Mouse (Mus musculus) limb, embryonic 11.5 days (tissue): ENCODE data around the gene Myo1d. TPM values are rescaled to one million over a fixed set of nuclear protein-coding genes. Genes with fewer than 3 reads are reported as not detected.

Source experiments
- ATAC-seq: fragments of 200-750 bp; cut with Nextera tagmentation; 2 replicates; pipeline ENCODE4 v1.8.0; 2017; ENCODE audit warnings: low read depth; ENCODE audit not compliant: insufficient number of reproducible peaks, low FRiP score, low TSS enrichment
- DNase-seq: peaks from one replicate; pipeline ENCODE4 v3.0.0-alpha.2; 2015; ENCODE audit warnings: low spot score
- H3K27ac ChIP-seq: fragments of 300-500 bp; sonication (generic); replicated peaks from 2 replicates; pipeline ENCODE4 v1.5.1; 2014; ENCODE audit warnings: low read depth, mild to moderate bottlenecking, low read length
- H3K27me3 ChIP-seq: fragments of 300-500 bp; sonication (generic); 2 replicates; pipeline ENCODE4 v1.6.1; 2014; ENCODE audit warnings: mild to moderate bottlenecking, low read length, mixed read lengths; ENCODE audit not compliant: control insufficient read depth, insufficient read depth
- H3K36me3 ChIP-seq: fragments of 300-500 bp; sonication (generic); 2 replicates; pipeline ENCODE4 v1.6.1; 2014; ENCODE audit warnings: mild to moderate bottlenecking, low read length, moderate library complexity, mixed read lengths; ENCODE audit not compliant: control insufficient read depth, insufficient read depth
- H3K4me1 ChIP-seq: fragments of 300-500 bp; sonication (generic); 2 replicates; pipeline ENCODE4 v1.6.1; 2014; ENCODE audit warnings: low read length, mixed read lengths; ENCODE audit not compliant: control insufficient read depth, insufficient read depth
- H3K4me2 ChIP-seq: fragments of 300-500 bp; sonication (generic); 2 replicates; pipeline ENCODE4 v1.6.1; 2014; ENCODE audit warnings: low read depth, mild to moderate bottlenecking, moderate library complexity; ENCODE audit not compliant: severe bottlenecking
- H3K4me3 ChIP-seq: fragments of 300-500 bp; sonication (generic); 2 replicates; pipeline ENCODE4 v1.5.1; 2014; ENCODE audit warnings: low read depth, low read length
- H3K9ac ChIP-seq: fragments of 300-500 bp; sonication (generic); 2 replicates; pipeline ENCODE4 v1.6.1; 2014; ENCODE audit warnings: mild to moderate bottlenecking, low read length
- H3K9me3 ChIP-seq: fragments of 300-500 bp; sonication (generic); 2 replicates; pipeline ENCODE4 v1.6.1; 2016; ENCODE audit warnings: low read length; ENCODE audit not compliant: control insufficient read depth
- WGBS: fragments of 180-500 bp; shearing (Covaris S2); extraction: QIAGEN DNeasy Blood & Tissue Kit; methylation state at CpG from one replicate; pipeline ENCODE4 v1.1.7; 2014; 5-methylcytosine and 5-hydroxymethylcytosine counted together
- polyA plus RNA-seq: library from polyadenylated mRNA; unstranded; fragments of >200 nt; fragmentation: Nextera tagmentation; extraction: Ambion mirVana; gene quantifications from 2 replicates; pipeline ENCODE4 v1.2.1, GENCODE M21; 2014

The Myo1d gene
- polyA plus RNA-seq, 1 experiment from 2014 or later, result 6.2 TPM

DNA sequence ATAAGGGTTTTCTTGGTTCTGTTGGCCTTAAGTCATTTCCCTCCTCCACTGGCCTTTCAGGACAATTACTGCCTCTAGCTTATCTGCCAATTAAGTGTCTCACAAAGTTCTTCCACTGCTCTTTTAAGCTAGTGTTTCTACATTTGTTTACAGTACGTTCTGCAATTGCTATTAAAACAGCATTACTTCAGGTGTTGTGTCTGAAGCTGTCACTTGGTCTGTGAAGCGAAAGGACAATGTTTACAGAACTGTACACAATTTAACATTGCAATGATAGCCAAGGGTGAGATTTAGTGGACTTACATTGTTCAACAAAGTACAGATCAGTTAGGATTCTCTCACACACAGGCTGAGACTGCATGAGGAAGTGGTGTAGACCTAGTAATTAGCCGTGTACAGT, 67.6 kb downstream of the Myo1d start:
- no peaks in the 10 kb centered on the region for H3K27me3 ChIP-seq
- DNase-seq, result no peak
- no peak for ATAC-seq
- no peak overlapping the region for H3K9ac ChIP-seq
- no peak overlapping the region for H3K4me3 ChIP-seq
- WGBS, result 69% methylated on average over 3 of the region's 3 CpGs
- no peak overlapping the region for H3K4me2 ChIP-seq
- no peak overlapping the region for H3K27ac ChIP-seq
- H3K4me1 ChIP-seq, result no peaks in the 10 kb centered on the region
- no peaks in the 10 kb centered on the region for H3K36me3 ChIP-seq
- no peaks in the 10 kb centered on the region for H3K9me3 ChIP-seq

DNA sequence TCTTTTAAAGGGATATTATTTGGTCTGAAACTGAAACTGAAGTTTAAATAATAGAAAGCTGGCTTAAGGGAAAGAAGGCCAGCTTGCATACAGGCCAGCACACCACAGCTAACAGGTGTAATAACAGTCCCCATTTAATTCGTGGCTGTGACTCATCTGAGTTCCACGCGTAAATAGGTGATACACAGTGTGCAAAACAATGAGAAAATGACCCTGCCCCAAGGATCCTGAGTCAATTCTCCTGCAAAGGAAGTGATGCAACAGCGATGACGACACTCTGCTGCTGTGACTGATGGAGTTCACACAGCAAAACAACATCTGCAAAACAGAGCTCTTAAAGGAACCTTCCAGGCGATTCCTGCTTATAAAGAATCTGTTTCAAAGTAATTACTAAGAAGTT, 68.5 kb downstream of the Myo1d start:
- Histone ChIP-seq H3K27me3 (no peaks in the 10 kb centered on the region), H3K9me3 (no peaks in the 10 kb centered on the region), H3K36me3 (no peaks in the 10 kb centered on the region), H3K27ac (no peak overlapping the region), H3K4me2 (no peak overlapping the region), H3K4me1 (no peaks in the 10 kb centered on the region), H3K4me3 (no peak overlapping the region), H3K9ac (no peak overlapping the region)
- ATAC-seq (no peak), DNase-seq (no peak)
- WGBS, result 71% methylated on average over 6 of the region's 6 CpGs

GRCm38 (mm10) chr11:80700611-80701010, 79.2 kb downstream of the Myo1d start:
- WGBS, result 74% methylated on average over 4 of the region's 4 CpGs
- Histone ChIP-seq H3K36me3 (no peaks in the 10 kb centered on the region), H3K27ac (no peak overlapping the region), H3K9ac (no peak overlapping the region), H3K4me3 (no peak overlapping the region), H3K4me2 (no peak overlapping the region), H3K27me3 (no peaks in the 10 kb centered on the region), H3K9me3 (no peaks in the 10 kb centered on the region), H3K4me1 (no peaks in the 10 kb centered on the region)
- DNase-seq (no peak), ATAC-seq (no peak)

GRCm38 (mm10) chr11:80698721-80699120, 81.1 kb downstream of the Myo1d start:
- Histone ChIP-seq H3K9ac (no peak overlapping the region), H3K4me3 (no peak overlapping the region), H3K27ac (no peak overlapping the region), H3K4me2 (no peak overlapping the region), H3K4me1 (no peaks in the 10 kb centered on the region), H3K9me3 (no peaks in the 10 kb centered on the region), H3K36me3 (no peaks in the 10 kb centered on the region), H3K27me3 (no peaks in the 10 kb centered on the region)
- no peak for ATAC-seq
- DNase-seq, result no peak
- 87% methylated on average over 3 of the region's 3 CpGs for WGBS

DNA sequence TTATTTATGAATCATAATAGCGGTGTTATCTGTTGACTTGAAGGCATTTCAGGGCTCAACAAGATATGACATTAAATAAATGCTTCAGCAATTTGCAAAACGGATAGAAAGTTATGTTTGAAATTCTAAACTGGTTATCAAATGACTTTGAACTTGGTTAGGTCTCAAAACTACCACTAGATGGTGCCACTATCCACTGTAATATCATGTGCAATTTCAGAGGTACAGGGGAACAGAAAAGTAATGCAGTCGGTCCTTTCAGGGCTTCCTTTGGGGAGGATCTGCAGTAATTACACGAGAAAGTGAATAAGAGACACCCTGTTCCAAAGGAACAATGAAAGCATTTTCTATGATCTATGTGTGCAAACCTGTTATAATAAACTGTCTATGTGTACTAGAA, 83.5 kb downstream of the Myo1d start:
- Histone ChIP-seq H3K4me1 (no peaks in the 10 kb centered on the region), H3K4me2 (no peak overlapping the region), H3K27me3 (no peaks in the 10 kb centered on the region), H3K36me3 (no peaks in the 10 kb centered on the region), H3K4me3 (no peak overlapping the region), H3K9ac (no peak overlapping the region), H3K27ac (no peak overlapping the region), H3K9me3 (no peaks in the 10 kb centered on the region)
- ATAC-seq (no peak), DNase-seq (no peak)
- 15% methylated on average over 4 of the region's 4 CpGs for WGBS

GRCm38 (mm10) chr11:80684603-80685002, 95.2 kb downstream of the Myo1d start:
- H3K4me2 ChIP-seq, result no peak overlapping the region
- no peak for ATAC-seq
- no peak overlapping the region for H3K9ac ChIP-seq
- H3K4me1 ChIP-seq, result no peaks in the 10 kb centered on the region
- no peaks in the 10 kb centered on the region for H3K27me3 ChIP-seq
- H3K36me3 ChIP-seq, result no peaks in the 10 kb centered on the region
- H3K9me3 ChIP-seq, result no peaks in the 10 kb centered on the region
- DNase-seq, result no peak
- H3K4me3 ChIP-seq, result no peak overlapping the region
- 88% methylated on average over 5 of the region's 5 CpGs for WGBS
- H3K27ac ChIP-seq, result no peak overlapping the region

DNA sequence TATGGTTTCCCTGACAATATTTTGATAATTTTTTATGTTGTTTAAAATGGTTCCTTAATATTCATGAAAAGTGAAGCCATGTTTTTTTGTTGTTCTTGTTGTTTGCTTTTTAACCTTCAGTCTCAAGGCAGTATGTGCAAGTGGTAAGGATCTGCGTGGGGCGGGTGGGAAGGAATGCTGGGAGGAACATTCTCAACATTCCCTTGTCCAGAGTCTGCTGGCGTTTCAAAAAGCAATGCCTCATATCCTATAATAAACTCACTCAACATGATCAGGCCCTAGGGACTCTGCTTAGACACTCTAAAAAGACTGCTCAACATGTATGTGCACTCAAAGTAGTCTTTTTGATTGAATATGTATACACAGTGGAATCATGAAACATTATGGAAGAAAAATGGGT, 97.1 kb downstream of the Myo1d start:
- Histone ChIP-seq H3K9ac (no peak overlapping the region), H3K4me2 (no peak overlapping the region), H3K4me1 (no peaks in the 10 kb centered on the region), H3K27me3 (no peaks in the 10 kb centered on the region), H3K27ac (no peak overlapping the region), H3K9me3 (no peaks in the 10 kb centered on the region), H3K36me3 (no peaks in the 10 kb centered on the region), H3K4me3 (no peak overlapping the region)
- DNase-seq (no peak), ATAC-seq (no peak)
- WGBS, result 67% methylated on average over 3 of the region's 3 CpGs

- no peak overlapping the region for H3K4me3 ChIP-seq
- H3K36me3 ChIP-seq, result no peaks in the 10 kb centered on the region
- H3K4me2 ChIP-seq, result no peak overlapping the region
- H3K27ac ChIP-seq, result no peak overlapping the region
- H3K4me1 ChIP-seq, result no peaks in the 10 kb centered on the region
- H3K9me3 ChIP-seq, result no peaks in the 10 kb centered on the region
- DNase-seq, result no peak
- no peaks in the 10 kb centered on the region for H3K27me3 ChIP-seq
- ATAC-seq, result no peak
- H3K9ac ChIP-seq, result no peak overlapping the region
- 41% methylated on average over 7 of the region's 7 CpGs for WGBS
Observed at GRCm38 (mm10) chr11:80673013-80673412, 106.8 kb downstream of the Myo1d start.

DNA sequence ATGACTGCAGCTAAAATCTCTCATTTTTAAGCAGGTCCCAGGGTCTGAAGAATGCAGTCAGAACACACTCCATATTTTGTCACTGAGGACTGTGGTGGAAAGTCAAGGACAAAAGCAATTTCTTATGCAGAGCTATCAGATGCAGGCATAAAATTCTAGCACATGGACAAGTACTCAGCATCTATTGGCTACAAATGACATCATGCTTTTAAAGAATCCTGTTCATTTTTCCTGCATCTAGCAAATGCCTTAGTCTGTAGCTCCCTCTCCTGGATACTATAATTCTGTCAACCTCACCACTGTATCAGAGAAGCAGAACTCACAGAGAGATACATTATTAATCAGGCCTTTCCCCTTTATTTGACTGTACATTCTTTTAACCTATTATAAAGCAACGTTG, 109.4 kb downstream of the Myo1d start:
- Histone ChIP-seq H3K4me1 (no peaks in the 10 kb centered on the region), H3K27ac (no peak overlapping the region), H3K4me3 (no peak overlapping the region), H3K9me3 (no peaks in the 10 kb centered on the region), H3K9ac (no peak overlapping the region), H3K4me2 (no peak overlapping the region), H3K36me3 (no peaks in the 10 kb centered on the region), H3K27me3 (no peaks in the 10 kb centered on the region)
- DNase-seq (no peak), ATAC-seq (no peak; the same call in 1 of the 2 replicates)
- 48% methylated on average over 1 of the region's 1 CpGs for WGBS
